Mouse (Mus musculus) thymus, adult 2 months (tissue): ENCODE data around the gene Spag8.

Experiments
- CTCF ChIP-seq: fragments of 200-500 bp; IDR thresholded peaks from 2 replicates; pipeline ENCODE4 v1.5.1; 2012; ENCODE audit warnings: mild to moderate bottlenecking, control low read depth, low read length, moderate library complexity, borderline replicate concordance; ENCODE audit not compliant: control insufficient read depth, poor library complexity, insufficient read depth; ENCODE audit errors: extremely low read depth
- POLR2A ChIP-seq: fragments of 200-500 bp; IDR thresholded peaks from 2 replicates; pipeline ENCODE4 v1.6.1; 2012; ENCODE audit warnings: mild to moderate bottlenecking, low read length, control low read depth, moderate library complexity; ENCODE audit not compliant: control insufficient read depth, poor library complexity, insufficient read depth; ENCODE audit errors: extremely low read depth

- TF ChIP-seq CTCF (no peak), POLR2A (no peak)
These were observed 15.5 kb upstream of the Spag8 start, which contains the start of the genes Tmem8b and Fam221b for GRCm38 (mm10) chr4:43668782-43669427.
